Mouse (Mus musculus) neural tube, embryonic 10.5 days (tissue): ENCODE measurements around the gene Ssbp3.

ENCODE experiments used
- DNase-seq: peaks from one replicate; pipeline ENCODE4 v3.0.0-alpha.2; 2017; ENCODE audit warnings: low spot score; ENCODE audit errors: extremely low spot score

Gene Ssbp3

DNA sequence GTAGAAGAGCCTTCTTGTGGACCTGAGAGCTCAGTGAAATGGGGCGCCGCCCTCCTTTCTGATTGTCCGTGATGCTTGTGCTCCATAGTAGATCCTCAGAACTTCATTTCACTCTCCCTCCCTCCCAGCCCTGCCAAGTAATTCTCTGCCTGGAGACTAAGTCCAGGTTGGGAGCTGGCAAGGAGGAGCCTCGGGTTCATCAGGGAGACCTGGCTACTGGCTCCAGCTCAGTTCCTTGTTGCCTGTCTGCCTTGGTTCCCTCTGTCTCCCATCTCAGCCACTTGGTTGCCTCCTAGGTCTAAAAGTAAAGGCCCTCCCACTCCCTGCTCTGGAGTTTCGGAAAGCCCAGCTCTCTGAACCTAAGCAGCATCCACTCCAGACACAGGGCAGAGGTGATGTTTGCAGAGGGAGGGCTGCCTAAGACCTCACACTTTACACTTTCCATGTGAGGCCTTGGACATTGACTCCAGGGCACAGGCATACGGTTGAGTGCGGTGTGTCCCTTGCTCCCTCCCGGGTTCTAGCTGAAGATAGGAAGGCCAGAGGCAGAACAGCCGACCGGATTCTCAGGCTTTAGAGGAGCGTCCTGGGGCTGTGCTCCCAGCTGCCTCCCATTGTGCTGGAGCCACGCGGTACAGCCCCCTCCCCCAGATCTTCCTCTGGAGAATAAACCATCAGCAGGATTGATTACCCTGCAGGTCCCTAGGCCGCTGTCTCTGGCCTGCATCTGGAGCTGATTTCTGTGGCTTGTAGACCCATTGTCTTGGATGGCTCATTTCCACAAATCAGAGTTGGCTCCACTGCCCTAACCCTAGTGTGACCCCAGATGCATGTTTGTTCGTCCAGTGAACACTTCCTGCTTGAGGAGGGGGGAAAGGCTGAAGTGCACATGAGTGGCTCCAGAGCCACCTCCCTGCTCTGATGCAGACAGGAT lies 75.7 kb downstream of the Ssbp3 start:
- peak; percentile 79 for DNase-seq

DNA sequence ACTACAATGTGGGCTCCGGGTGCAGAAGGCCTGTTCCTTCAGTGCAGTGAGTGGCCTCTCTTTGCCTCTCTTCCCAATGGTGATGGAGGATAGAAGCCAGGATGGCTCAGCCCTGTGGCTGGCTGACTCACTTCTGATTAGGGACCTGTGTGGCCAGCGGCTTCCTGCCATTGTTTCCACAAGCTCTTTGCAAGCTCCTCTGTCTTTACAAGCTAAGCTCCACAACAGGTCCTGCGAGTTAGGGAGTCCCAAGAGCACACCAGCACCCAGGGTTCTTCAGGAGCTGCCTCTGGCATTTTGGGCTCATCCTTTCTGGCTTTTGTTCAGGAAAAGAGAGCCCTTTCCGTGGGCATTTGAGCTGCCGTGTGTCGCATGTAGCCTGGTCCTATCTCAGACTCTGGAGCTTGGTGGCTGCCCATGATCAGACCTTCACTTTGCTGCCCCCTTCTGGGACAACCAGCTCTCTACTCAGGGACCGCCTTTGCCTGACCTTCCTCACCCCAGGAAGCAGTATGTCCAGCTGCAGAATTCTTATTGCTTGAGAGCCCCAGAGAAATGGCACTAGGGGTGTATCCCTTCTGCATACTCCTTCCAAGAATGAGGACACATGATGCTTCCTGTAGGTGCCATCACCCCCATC lies 77.3 kb downstream of the Ssbp3 start:
- DNase-seq = peak; percentile 75

DNA sequence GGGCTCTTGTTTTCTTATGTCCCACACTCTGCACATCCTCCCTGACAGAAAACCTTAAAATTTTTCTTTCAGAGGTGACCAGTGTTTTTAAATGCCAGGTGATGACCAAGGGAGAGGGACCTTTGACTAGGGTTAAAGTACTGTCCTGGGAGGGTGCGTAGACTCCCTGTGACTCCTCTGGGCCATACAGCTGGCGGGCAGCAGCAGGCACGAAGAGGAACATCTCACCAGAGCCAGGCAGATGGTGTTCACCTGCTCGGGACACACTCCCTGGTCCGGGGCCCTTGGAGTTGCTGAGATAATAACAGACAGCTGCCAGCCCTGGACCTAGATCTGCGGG lies 78.4 kb downstream of the Ssbp3 start:
- no peak for DNase-seq

- DNase-seq = peak; percentile 51
These were observed 78.9 kb downstream of the Ssbp3 start for GRCm38 (mm10) chr4:106989226-106989983.

- DNase-seq = no peak
These were observed 82.6 kb downstream of the Ssbp3 start for GRCm38 (mm10) chr4:106993053-106993452.

DNA sequence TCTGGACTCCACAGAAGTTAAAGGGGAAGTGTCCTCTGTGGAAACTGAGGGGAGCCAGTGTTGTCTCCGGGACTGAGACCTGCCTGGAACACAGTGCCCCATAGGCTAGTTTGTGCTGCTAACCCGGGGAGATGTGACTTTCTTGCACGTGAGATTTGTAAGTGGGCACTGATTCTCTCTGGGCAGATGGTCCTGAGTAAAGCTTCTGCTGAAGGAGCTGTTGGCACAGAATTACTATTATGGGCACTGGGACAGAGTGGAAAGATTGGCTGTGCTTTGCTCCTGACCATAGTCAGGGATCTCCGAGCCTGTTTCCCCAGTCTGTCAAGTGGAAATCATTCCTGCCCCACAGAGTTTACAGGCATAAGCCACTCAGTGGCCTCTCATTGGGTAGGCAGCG lies 83.8 kb downstream of the Ssbp3 start:
- no peak for DNase-seq

GRCm38 (mm10) chr4:106995069-106995468 lies 84.6 kb downstream of the Ssbp3 start:
- no peak for DNase-seq

GRCm38 (mm10) chr4:106995513-106995912 lies 85.0 kb downstream of the Ssbp3 start:
- DNase-seq = no peak

DNA sequence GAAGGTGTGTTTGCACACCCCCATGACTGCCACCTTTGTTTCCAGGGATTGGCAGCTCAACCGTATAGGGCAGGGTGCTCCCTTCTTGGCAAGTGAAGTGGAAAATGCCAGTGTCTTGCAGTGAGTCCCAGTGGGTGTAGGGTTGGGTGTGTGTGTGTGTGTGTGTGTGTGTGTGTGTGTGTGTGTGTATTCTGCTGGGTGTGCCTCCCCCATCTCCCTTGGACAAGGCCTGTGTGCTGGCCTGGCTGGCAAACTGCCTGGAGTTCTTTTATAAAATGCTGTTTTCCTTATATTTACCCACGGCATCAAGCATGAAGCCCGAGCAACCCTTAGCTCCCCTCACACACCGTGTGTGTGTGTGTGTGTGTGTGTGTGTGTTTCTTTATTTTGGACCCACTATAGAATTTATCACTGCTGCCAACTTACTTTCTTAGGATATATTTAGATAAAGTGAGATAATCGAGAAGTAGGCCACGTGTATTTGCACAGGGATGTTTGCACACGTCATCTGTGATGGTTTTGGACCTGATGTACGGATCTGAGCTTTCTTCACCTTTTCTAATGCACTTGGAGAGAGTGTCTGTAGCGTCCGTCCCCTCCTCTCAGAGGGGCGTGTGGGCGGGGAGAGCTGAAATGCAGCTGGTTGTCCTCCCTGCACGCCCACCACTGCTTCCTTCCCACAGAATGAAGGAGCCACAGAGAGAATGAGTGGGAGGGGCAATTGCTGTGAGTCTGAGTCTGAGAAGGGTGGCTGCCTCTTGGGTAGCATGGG lies 86.0 kb downstream of the Ssbp3 start:
- no peak for DNase-seq

DNA sequence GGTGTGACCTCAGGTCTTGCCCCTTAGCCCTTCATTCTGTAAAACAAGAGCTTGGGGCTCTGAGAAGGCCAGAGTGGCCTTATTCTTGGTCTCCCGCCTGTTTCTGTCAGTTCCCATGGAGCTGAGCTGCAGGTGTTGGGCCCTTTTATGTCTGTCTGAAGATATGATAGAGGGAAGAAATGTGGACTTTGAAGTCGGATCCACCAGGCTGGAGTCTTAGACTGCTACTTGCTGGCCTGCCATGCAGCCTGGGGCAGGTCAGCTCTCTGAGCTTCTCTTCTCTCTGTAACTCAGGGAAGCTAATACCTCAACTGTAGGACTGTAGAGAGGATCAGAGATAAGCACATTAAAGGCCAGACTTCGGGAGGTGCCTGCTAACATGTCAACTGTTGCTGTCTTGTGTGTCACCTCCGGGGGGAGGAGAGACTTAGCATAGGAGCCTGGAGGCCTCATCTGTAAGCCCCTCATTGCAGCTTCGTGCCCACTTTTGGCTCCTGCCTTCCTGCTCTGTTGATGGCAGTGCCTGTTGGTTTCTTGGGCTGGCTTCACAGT lies 90.8 kb downstream of the Ssbp3 start:
- no peak for DNase-seq

DNA sequence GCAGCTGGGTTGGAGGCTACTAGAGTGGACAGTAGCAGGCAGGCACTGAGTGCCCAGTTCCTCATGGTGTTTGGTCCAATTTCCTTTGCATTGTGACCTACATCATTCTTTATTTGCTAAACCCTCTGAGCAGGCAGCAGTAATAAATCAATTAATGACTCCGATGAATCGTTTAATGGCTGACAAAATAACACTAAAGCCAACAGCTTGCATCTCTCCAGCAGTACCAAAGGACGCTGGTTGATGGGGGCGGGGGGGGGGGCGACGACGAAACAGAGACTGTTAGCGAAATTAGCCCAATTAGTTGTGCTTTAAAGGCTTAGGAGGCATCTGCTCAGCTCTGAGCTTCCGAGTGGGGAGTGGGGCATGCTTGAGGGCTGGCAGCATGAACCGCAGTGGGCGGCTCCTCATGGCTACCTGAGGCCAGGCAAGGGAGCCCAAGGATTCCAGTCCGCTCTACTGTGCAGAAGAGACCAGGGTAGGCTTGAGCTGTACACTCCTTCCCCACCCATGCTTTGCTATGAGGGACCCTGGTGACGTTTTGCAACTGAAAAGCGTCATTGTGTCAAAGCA lies 91.5 kb downstream of the Ssbp3 start:
- DNase-seq = no peak

- no peak for DNase-seq
These were observed 92.1 kb downstream of the Ssbp3 start for GRCm38 (mm10) chr4:107002517-107003165.

DNA sequence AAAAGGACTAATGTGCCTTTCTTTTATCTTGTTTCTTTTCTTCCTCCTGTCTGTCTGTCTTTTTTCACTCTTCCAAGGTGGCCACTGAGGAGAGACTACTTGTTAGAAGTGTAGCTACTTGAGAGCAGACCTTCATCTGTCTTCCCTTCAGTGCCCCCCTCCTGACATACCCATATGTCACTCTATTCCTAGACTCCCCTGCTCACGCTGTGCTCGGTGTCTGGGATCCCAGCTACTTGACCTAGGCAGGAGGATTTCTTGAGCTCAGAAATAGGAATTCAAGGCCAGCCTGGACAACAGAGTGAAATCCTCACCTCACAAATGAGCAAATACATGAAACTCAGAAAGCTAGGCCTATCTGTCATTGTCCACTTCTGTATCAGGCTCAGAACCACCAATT lies 92.7 kb downstream of the Ssbp3 start:
- no peak for DNase-seq

DNA sequence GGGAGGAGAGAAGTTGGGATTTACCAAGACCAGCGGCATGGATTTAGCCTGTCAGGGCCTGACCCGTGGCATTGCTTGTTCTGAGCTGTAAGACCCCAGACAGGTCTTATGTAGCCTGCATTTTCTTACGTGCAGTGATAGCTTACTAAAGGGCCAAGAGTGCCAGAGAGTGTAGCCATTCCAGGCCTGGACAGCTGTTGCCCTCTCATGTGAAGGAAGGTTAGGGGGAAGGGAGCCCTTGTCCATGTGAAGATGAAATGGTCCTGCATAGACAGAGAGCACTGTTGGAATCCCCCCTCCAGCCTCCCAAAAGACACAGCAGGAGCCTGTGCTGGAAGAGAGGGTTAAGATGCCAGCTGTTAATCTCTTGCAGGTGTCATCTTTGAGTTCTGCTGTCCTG lies 93.3 kb downstream of the Ssbp3 start:
- no peak for DNase-seq

- no peak for DNase-seq
These were observed 93.8 kb downstream of the Ssbp3 start for GRCm38 (mm10) chr4:107004346-107004745.

- DNase-seq = no peak
These were observed 94.7 kb downstream of the Ssbp3 start for GRCm38 (mm10) chr4:107005166-107005565.

- no peak for DNase-seq
These were observed 95.7 kb downstream of the Ssbp3 start for GRCm38 (mm10) chr4:107006229-107006628.

DNA sequence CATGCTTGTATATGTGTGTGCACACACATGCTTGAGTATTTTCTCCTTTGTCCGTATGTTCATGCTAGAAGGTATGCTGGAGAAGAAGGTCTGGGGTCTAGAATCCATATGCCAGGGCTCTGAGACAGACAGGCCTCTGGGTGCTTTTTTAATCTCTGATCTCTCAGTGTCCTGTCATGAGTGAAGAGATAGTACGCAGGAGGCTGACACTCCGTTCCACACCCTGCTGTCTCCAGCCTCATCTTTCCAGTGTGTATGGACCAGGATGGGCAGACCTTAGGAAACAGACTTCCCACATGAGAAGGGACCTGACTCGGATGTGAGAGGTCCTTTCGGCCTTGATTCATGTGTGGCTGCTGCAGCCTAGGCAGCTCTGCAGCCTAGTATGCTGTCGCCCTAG lies 96.3 kb downstream of the Ssbp3 start:
- DNase-seq = no peak

- no peak for DNase-seq
These were observed 96.9 kb downstream of the Ssbp3 start for GRCm38 (mm10) chr4:107007359-107007758.

DNA sequence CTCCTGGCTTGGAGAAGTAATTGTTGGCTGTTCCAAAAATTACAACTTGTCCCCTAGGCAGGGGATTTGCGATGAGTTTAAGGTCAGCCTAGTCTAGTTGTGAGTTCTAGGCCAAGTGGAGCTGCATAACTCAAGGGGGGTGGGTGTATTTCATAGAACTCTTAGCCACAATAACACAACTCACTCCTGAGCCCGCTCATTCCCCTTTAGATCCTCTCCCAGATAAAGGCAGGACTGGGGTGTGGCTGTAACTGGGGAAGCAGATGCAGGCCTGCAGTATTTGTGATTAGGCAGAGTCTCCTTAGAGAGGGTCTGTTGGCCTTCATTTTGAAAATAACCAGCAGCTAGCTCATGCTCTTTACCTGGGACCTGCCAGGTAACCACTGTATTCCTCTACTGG lies 97.7 kb downstream of the Ssbp3 start:
- no peak for DNase-seq
